Mouse (Mus musculus) inflammation-experienced regulatory T-cells, adult 6 months (primary cell): ENCODE data around the gene Klhl35. TPM values are rescaled to one million over a fixed set of nuclear protein-coding genes. Genes with fewer than 3 reads are reported as not detected.
"Not testable (repeated sequence)": the region's sequence is repeated elsewhere in the genome, so short reads cannot be mapped to it uniquely, and the experiment has no call there.

Experiments used
- ATAC-seq: one replicate; pipeline ENCODE4 v1.8.0; 2017
- polyA plus RNA-seq, 3 experiments: library from polyadenylated mRNA; unstranded; fragments of 100-300 nt; shearing (Covaris generic); gene quantifications; one replicate each; pipeline ENCODE4 v1.2.1; 2017

Gene Klhl35
- polyA plus RNA-seq, 3 experiments from 2014 or later = 0.52 TPM; not detected in 2

DNA sequence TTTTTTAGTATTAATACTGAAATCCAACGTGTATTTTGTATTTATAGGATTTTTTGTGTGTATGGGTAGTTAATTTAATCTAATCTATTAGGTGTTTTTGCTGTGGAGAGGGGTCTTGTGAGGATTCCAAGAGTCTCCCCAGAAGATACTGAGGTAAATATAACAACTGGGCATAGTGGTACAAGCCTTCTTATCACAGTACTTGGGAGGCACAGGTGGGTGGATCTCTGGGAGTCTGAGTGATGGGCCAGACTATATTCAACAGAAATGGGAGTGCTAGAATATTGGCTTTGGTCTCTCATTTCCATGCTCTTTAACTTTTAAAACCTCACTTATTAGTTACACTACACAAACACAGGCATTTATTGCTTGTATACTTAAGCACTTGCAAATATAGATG is 35.3 kb downstream of the Klhl35 start:
- ATAC-seq = no peak

- no peak for ATAC-seq
These were observed 38.8 kb downstream of the Klhl35 start for GRCm38 (mm10) chr7:99504556-99504955.

GRCm38 (mm10) chr7:99508187-99508586 is 42.4 kb downstream of the Klhl35 start:
- not testable (repeated sequence) for ATAC-seq

- ATAC-seq = no peak
These were observed 44.3 kb downstream of the Klhl35 start for GRCm38 (mm10) chr7:99510087-99510501.

GRCm38 (mm10) chr7:99516092-99516813 is 50.4 kb downstream of the Klhl35 start:
- ATAC-seq = no peak

GRCm38 (mm10) chr7:99516814-99517157 is 51.0 kb downstream of the Klhl35 start:
- no peak for ATAC-seq

GRCm38 (mm10) chr7:99518954-99519644 is 53.3 kb downstream of the Klhl35 start:
- ATAC-seq = no peak

DNA sequence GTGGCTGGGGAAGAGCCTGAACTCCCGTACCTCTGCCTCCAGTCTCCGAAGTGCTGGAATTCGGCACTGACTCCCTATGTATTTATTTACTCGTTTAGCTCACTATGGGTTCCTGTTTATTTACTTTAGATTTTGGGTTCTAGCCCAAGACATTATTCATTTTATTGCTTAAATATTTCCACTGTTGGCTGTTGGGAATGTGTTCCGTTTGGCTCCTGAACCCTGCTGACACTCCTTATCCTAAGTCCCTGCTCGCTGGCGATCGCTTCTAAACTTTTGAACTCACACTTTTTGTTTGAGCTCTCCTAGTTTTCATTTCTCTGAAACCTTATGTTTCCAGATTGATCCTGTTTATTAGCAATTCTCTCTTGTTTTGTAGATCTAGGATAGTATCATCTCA is 57.3 kb downstream of the Klhl35 start:
- ATAC-seq = no peak

Other genes with a start within 250 kb of the Klhl35 start
- gene Mogat2, start 227.4 kb upstream of the Klhl35 start, polyA plus RNA-seq = not detected
- 1 to 10 TPM; 3.1 to 5.6 (median 3.2) TPM for gene Map6, start 198.6 kb upstream of the Klhl35 start, polyA plus RNA-seq
- not detected for gene Serpinh1, start 112.8 kb upstream of the Klhl35 start, polyA plus RNA-seq
- 10 to 100 TPM; 15.1 to 29.0 (median 17.5) TPM for gene Gdpd5, start 84.6 kb upstream of the Klhl35 start, polyA plus RNA-seq
- gene Rps3, start 17.7 kb downstream of the Klhl35 start, polyA plus RNA-seq = 1,000 to 10,000 TPM; 2,539 to 3,992 (median 2,708) TPM
- gene Arrb1, start 69.5 kb downstream of the Klhl35 start, polyA plus RNA-seq = 10 to 100 TPM in 2 of 3 experiments, 1 to 10 TPM in 1; 6.1 to 11.1 (median 10.6) TPM
- under 1 TPM in 1 of 3 experiments, not detected in 2; 0.72 TPM for gene Tpbgl, start 161.1 kb downstream of the Klhl35 start, polyA plus RNA-seq
- gene Slco2b1, start 245.3 kb downstream of the Klhl35 start, polyA plus RNA-seq = not detected